14 mouse cellular contexts compared by ENCODE assay signal in genomic region chr11:78815986-78816792, GRCm38 (mm10). TPM values are rescaled to one million over a fixed set of nuclear protein-coding genes. Genes with fewer than 3 reads are reported as not detected.
DNase-seq lines count a peak whose midpoint lies in the region; ATAC-seq lines count a peak whose summit lies in the region.
"Had no signal": no experiment of that assay in that cellular context is flagged by ENCODE, and none has a peak within 500 bp of the region (broad histone marks: within the 10 kb centered on the region; RNA-seq: fewer than 3 reads in every experiment).

No protein-coding gene starts in this region.

- 60% methylated on average over 14 of the region's 14 CpGs for WGBS in hindbrain, embryonic 10.5 days
- 32% methylated on average over 14 of the region's 14 CpGs for WGBS in midbrain, embryonic 12.5 days

- H3K36me3 ChIP-seq in hindbrain, embryonic 10.5 days: no peaks in the 10 kb centered on the region
- H3K36me3 ChIP-seq in midbrain, embryonic 12.5 days: no peaks in the 10 kb centered on the region

- no peak overlapping the region for H3K9ac ChIP-seq in midbrain, embryonic 12.5 days (replicated peaks)

- H3K4me1 ChIP-seq in hindbrain, embryonic 10.5 days (replicated peaks): peaks cover 59% of the 10 kb centered on the region
- H3K4me1 ChIP-seq in midbrain, embryonic 12.5 days: peaks cover 67% of the 10 kb centered on the region

- H3K27me3 ChIP-seq in hindbrain, embryonic 10.5 days (ENCODE audit: insufficient read depth, poor library complexity, severe bottlenecking): peaks cover 33% of the 10 kb centered on the region
- peaks cover 8% of the 10 kb centered on the region for H3K27me3 ChIP-seq in midbrain, embryonic 12.5 days
- H3K27me3 ChIP-seq: CH12.LX had no signal

- 0 out of 2 replicates have a peak overlapping the region, but pooled peaks have one; percentile 59 for H3K27ac ChIP-seq in hindbrain, embryonic 10.5 days
- peak overlapping the region; percentile 58 for H3K27ac ChIP-seq in midbrain, embryonic 12.5 days (replicated peaks)
- H3K27ac ChIP-seq: left cerebral cortex, adult 2 months had no signal

- H3K9me3 ChIP-seq in hindbrain, embryonic 10.5 days: no peaks in the 10 kb centered on the region
- H3K9me3 ChIP-seq in midbrain, embryonic 12.5 days: no peaks in the 10 kb centered on the region

- H3K4me2 ChIP-seq in midbrain, embryonic 12.5 days (replicated peaks): no peak overlapping the region
- H3K4me2 ChIP-seq: heart, embryonic 11.5 days had no signal

- no peak for ATAC-seq in midbrain, embryonic 12.5 days (ENCODE audit: low FRiP score, low read depth)

- H3K4me3 ChIP-seq in hindbrain, embryonic 10.5 days: no peak overlapping the region
- no peak overlapping the region for H3K4me3 ChIP-seq in midbrain, embryonic 12.5 days
- H3K4me3 ChIP-seq: left cerebral cortex, adult 2 months had no signal

- DNase-seq in cerebellum, postnatal 10 days: peak; percentile 49 to 54
- DNase-seq in cerebellum, postnatal 4 days (ENCODE audit: low spot score in 2 of 2): no peak
- no peak for DNase-seq in hindbrain, embryonic 10.5 days (ENCODE audit: low spot score)
- DNase-seq in retina, postnatal 1 day: peak; percentile 96
- DNase-seq in spleen, postnatal 14 days (ENCODE audit: low spot score in 2 of 2): no peak
- no peak for DNase-seq in spleen, postnatal 36 days (ENCODE audit: low spot score in 2 of 2)
- no peak for DNase-seq in right cerebral cortex, adult 2 months (ENCODE audit: low spot score in 2 of 2)
- DNase-seq: cerebellum, adult 8-10 months; kidney, adult 9 months; lung, adult 18-20 months had no signal

RNA-seq across cellular contexts. Expression of gene Lyrm9, which starts 10.2 kb away (rescaled TPM):
- polyA plus RNA-seq in hindbrain, embryonic 10.5 days (2016; fragmentation: Nextera tagmentation; extraction: Ambion mirVana): 19.8 and 23.9 TPM in 2 replicates
- 17.0 and 17.3 TPM in 2 replicates for polyA plus RNA-seq in midbrain, embryonic 12.5 days (2016; fragmentation: Nextera tagmentation; extraction: Ambion mirVana)

Comparison
In these comparisons a context has a peak if more than half of its experiments do, and no peak if none do; other contexts are left out.
1. DNase-seq: peak in cerebellum, postnatal 10 days (2 of 2) and retina, postnatal 1 day (single experiment); none in cerebellum, postnatal 4 days (0 of 2), hindbrain, embryonic 10.5 days (single experiment), spleen, postnatal 14 days (0 of 2), spleen, postnatal 36 days (0 of 2) and right cerebral cortex, adult 2 months (0 of 2).